Mouse (Mus musculus): Measurements from ENCODE around the gene Rtp4.

GRCm38 (mm10) chr16:23522081-23522480 lies 2.0 kb downstream of the Rtp4 start:
- TF ChIP-seq CTCF (conservative IDR thresholded peaks at IDR 0.05; ENCODE audit: low read length) (no peak), NANOG (IDR thresholded peaks at IDR 0.05; ENCODE audit: borderline replicate concordance, low read length) (no peak), POU5F1 (IDR thresholded peaks at IDR 0.05; ENCODE audit: borderline replicate concordance, low read length) (no peak)
